Mouse (Mus musculus) heart, embryonic 13.5 days (tissue): ENCODE results near the gene Olfr1137. TPM values are rescaled to one million over a fixed set of nuclear protein-coding genes. Genes with fewer than 3 reads are reported as not detected.

ENCODE experiments used
- ATAC-seq: fragments of 200-750 bp; cut with Nextera tagmentation; 2 replicates; pipeline ENCODE4 v1.8.0; 2017; ENCODE audit warnings: moderate TSS enrichment; ENCODE audit not compliant: insufficient number of reproducible peaks, low FRiP score, low TSS enrichment; ENCODE audit errors: extremely low read depth
- H3K27ac ChIP-seq: fragments of 300-500 bp; sonication (generic); replicated peaks from 2 replicates; pipeline ENCODE4 v1.5.1; 2015; ENCODE audit warnings: moderate library complexity, mild to moderate bottlenecking, inconsistent platforms
- H3K27me3 ChIP-seq: fragments of 300-500 bp; sonication (generic); replicated peaks from 2 replicates; pipeline ENCODE4 v1.6.1; 2015; ENCODE audit warnings: mild to moderate bottlenecking, inconsistent platforms
- H3K36me3 ChIP-seq: fragments of 300-500 bp; sonication (generic); 2 replicates; pipeline ENCODE4 v1.6.1; 2015; ENCODE audit warnings: mild to moderate bottlenecking, inconsistent platforms
- H3K4me1 ChIP-seq: fragments of 300-500 bp; sonication (generic); 2 replicates; pipeline ENCODE4 v1.6.1; 2015; ENCODE audit warnings: inconsistent platforms
- H3K4me2 ChIP-seq: fragments of 300-500 bp; sonication (generic); 2 replicates; pipeline ENCODE4 v1.6.1; 2015; ENCODE audit warnings: inconsistent platforms, mild to moderate bottlenecking, moderate library complexity
- H3K4me3 ChIP-seq: fragments of 300-500 bp; sonication (generic); 2 replicates; pipeline ENCODE4 v1.5.1; 2015; ENCODE audit warnings: moderate library complexity, mild to moderate bottlenecking, inconsistent platforms
- H3K9ac ChIP-seq: fragments of 300-500 bp; sonication (generic); 2 replicates; pipeline ENCODE4 v1.6.1; 2015; ENCODE audit warnings: inconsistent platforms, mild to moderate bottlenecking, moderate library complexity
- H3K9me3 ChIP-seq: fragments of 300-500 bp; sonication (generic); 2 replicates; pipeline ENCODE4 v1.6.1; 2016; ENCODE audit warnings: inconsistent platforms
- WGBS: fragments of 180-500 bp; shearing (Covaris S2); methylation state at CpG from one replicate; pipeline ENCODE4 v1.1.7; 2015; ENCODE audit warnings: mixed read lengths; 5-methylcytosine and 5-hydroxymethylcytosine counted together
- polyA plus RNA-seq: library from polyadenylated mRNA; unstranded; fragments of >200 nt; fragmentation: Nextera tagmentation; extraction: Ambion mirVana; gene quantifications from 2 replicates; pipeline ENCODE4 v1.2.1, GENCODE M21; 2015

Olfr1137 gene
- not detected in 2 replicates for polyA plus RNA-seq

- ATAC-seq, result no peak
- Histone ChIP-seq H3K4me2 (no peak within 1 kb of the TSS), H3K4me3 (no peak within 1 kb of the TSS), H3K9me3 (0 out of 2 replicates have a peak, but pooled peaks cover 3% of the 10 kb centered on the region), H3K36me3 (no peaks in the 10 kb centered on the region), H3K27me3 (no peaks in the 10 kb centered on the region), H3K4me1 (no peaks in the 10 kb centered on the region), H3K27ac (no peak within 1 kb of the TSS), H3K9ac (no peak within 1 kb of the TSS)
Measured at GRCm38 (mm10) chr2:87713079-87713478, at the start of gene Olfr1137. Gene Olfr1137 (minus strand): TSS chr2:87713179.

GRCm38 (mm10) chr2:87753891-87754290, 40.9 kb upstream of the Olfr1137 start, which contains the start of gene Olfr1141:
Gene Olfr1141 (minus strand): TSS chr2:87753991.
- H3K9ac ChIP-seq, result no peak within 1 kb of the TSS
- H3K4me2 ChIP-seq, result no peak within 1 kb of the TSS
- H3K9me3 ChIP-seq, result no peaks in the 10 kb centered on the region
- no peaks in the 10 kb centered on the region for H3K27me3 ChIP-seq
- no peaks in the 10 kb centered on the region for H3K4me1 ChIP-seq
- no peak within 1 kb of the TSS for H3K27ac ChIP-seq
- no peaks in the 10 kb centered on the region for H3K36me3 ChIP-seq
- no peak within 1 kb of the TSS for H3K4me3 ChIP-seq
- ATAC-seq, result no peak
- WGBS, result 71% methylated on average over 1 of the region's 1 CpGs

GRCm38 (mm10) chr2:87743452-87743851, 30.5 kb upstream of the Olfr1137 start, which contains the start of gene Olfr1140:
Gene Olfr1140 (plus strand): TSS chr2:87743752.
- H3K27me3 ChIP-seq, result no peaks in the 10 kb centered on the region
- H3K4me2 ChIP-seq, result no peak within 1 kb of the TSS
- no peak for ATAC-seq
- H3K9me3 ChIP-seq, result no peaks in the 10 kb centered on the region
- H3K36me3 ChIP-seq, result no peaks in the 10 kb centered on the region
- WGBS, result 66% methylated on average over 3 of the region's 3 CpGs
- H3K4me1 ChIP-seq, result no peaks in the 10 kb centered on the region
- H3K9ac ChIP-seq, result no peak within 1 kb of the TSS
- no peak within 1 kb of the TSS for H3K27ac ChIP-seq
- no peak within 1 kb of the TSS for H3K4me3 ChIP-seq

GRCm38 (mm10) chr2:87739878-87740277, 26.9 kb upstream of the Olfr1137 start, which contains the start of gene Olfr1138:
Gene Olfr1138 (minus strand): TSS chr2:87739978.
- no peak within 1 kb of the TSS for H3K4me3 ChIP-seq
- H3K4me1 ChIP-seq, result no peaks in the 10 kb centered on the region
- no peak within 1 kb of the TSS for H3K9ac ChIP-seq
- H3K27me3 ChIP-seq, result no peaks in the 10 kb centered on the region
- no peak within 1 kb of the TSS for H3K4me2 ChIP-seq
- 67% methylated on average over 1 of the region's 1 CpGs for WGBS
- ATAC-seq, result no peak
- no peaks in the 10 kb centered on the region for H3K36me3 ChIP-seq
- H3K9me3 ChIP-seq, result no peaks in the 10 kb centered on the region
- H3K27ac ChIP-seq, result no peak within 1 kb of the TSS

- no peaks in the 10 kb centered on the region for H3K27me3 ChIP-seq
- no peak within 1 kb of the TSS for H3K4me3 ChIP-seq
- no peak for ATAC-seq
- no peak within 1 kb of the TSS for H3K4me2 ChIP-seq
- H3K4me1 ChIP-seq, result no peaks in the 10 kb centered on the region
- H3K27ac ChIP-seq, result no peak within 1 kb of the TSS
- no peaks in the 10 kb centered on the region for H3K36me3 ChIP-seq
- H3K9me3 ChIP-seq, result no peaks in the 10 kb centered on the region
- H3K9ac ChIP-seq, result no peak within 1 kb of the TSS
Measured at GRCm38 (mm10) chr2:87693847-87694246, 19.1 kb downstream of the Olfr1137 start, which contains the start of gene Olfr1136. Gene Olfr1136 (minus strand): TSS chr2:87693947.

- H3K9me3 ChIP-seq, result no peaks in the 10 kb centered on the region
- no peak within 1 kb of the TSS for H3K9ac ChIP-seq
- H3K4me3 ChIP-seq, result no peak within 1 kb of the TSS
- H3K27ac ChIP-seq, result no peak within 1 kb of the TSS
- WGBS, result 9% methylated on average over 1 of the region's 1 CpGs
- no peaks in the 10 kb centered on the region for H3K4me1 ChIP-seq
- H3K36me3 ChIP-seq, result no peaks in the 10 kb centered on the region
- no peak for ATAC-seq
- H3K4me2 ChIP-seq, result no peak within 1 kb of the TSS
- H3K27me3 ChIP-seq, result no peaks in the 10 kb centered on the region
Measured at GRCm38 (mm10) chr2:87673564-87673963, 39.4 kb downstream of the Olfr1137 start, which contains the start of gene Olfr1135. Gene Olfr1135 (minus strand): TSS chr2:87673664.

Other genes starting within 250 kb of the Olfr1137 start
- gene Pramel7, start 216.1 kb downstream of the Olfr1137 start, polyA plus RNA-seq, result not detected in 2 replicates
- not detected in 2 replicates for gene Pramel6, start 206.6 kb downstream of the Olfr1137 start, polyA plus RNA-seq
- gene Olfr153, start 181.4 kb downstream of the Olfr1137 start, polyA plus RNA-seq, result not detected in 2 replicates
- gene Olfr1128, start 167.6 kb downstream of the Olfr1137 start, polyA plus RNA-seq, result not detected in 2 replicates
- not detected in 2 replicates for gene Olfr1129, start 139.3 kb downstream of the Olfr1137 start, polyA plus RNA-seq
- gene Olfr1130, start 107.0 kb downstream of the Olfr1137 start, polyA plus RNA-seq, result not detected in 2 replicates
- gene Olfr1131, start 86.1 kb downstream of the Olfr1137 start, polyA plus RNA-seq, result not detected in 2 replicates
- not detected in 2 replicates for gene Olfr1132, start 75.6 kb downstream of the Olfr1137 start, polyA plus RNA-seq
- not detected in 2 replicates for gene Olfr1133, start 65.8 kb downstream of the Olfr1137 start, polyA plus RNA-seq
- gene Olfr1134, start 54.7 kb downstream of the Olfr1137 start, polyA plus RNA-seq, result not detected in 2 replicates
- not detected in 2 replicates for gene Olfr1135, start 39.5 kb downstream of the Olfr1137 start, polyA plus RNA-seq
- not detected in 2 replicates for gene Olfr1136, start 19.2 kb downstream of the Olfr1137 start, polyA plus RNA-seq
- not detected in 2 replicates for gene Olfr1138, start 26.8 kb upstream of the Olfr1137 start, polyA plus RNA-seq
- gene Olfr1140, start 30.6 kb upstream of the Olfr1137 start, polyA plus RNA-seq, result not detected in 2 replicates
- not detected in 2 replicates for gene Olfr1141, start 40.8 kb upstream of the Olfr1137 start, polyA plus RNA-seq
- not detected in 2 replicates for gene Olfr152, start 66.3 kb upstream of the Olfr1137 start, polyA plus RNA-seq
- not detected in 2 replicates for gene Olfr1143, start 87.4 kb upstream of the Olfr1137 start, polyA plus RNA-seq
- gene Olfr1145, start 96.6 kb upstream of the Olfr1137 start, polyA plus RNA-seq, result not detected in 2 replicates
- not detected in 2 replicates for gene Olfr1148, start 117.4 kb upstream of the Olfr1137 start, polyA plus RNA-seq
- gene Olfr1150-ps1, start 130.8 kb upstream of the Olfr1137 start, polyA plus RNA-seq, result not detected in 2 replicates
- gene Olfr1151, start 142.7 kb upstream of the Olfr1137 start, polyA plus RNA-seq, result not detected in 2 replicates
- not detected in 2 replicates for gene Olfr1152, start 153.3 kb upstream of the Olfr1137 start, polyA plus RNA-seq
- not detected in 2 replicates for gene Olfr1153, start 181.8 kb upstream of the Olfr1137 start, polyA plus RNA-seq
- gene Olfr1154, start 192.0 kb upstream of the Olfr1137 start, polyA plus RNA-seq, result not detected in 2 replicates
- not detected in 2 replicates for gene Olfr1155, start 232.0 kb upstream of the Olfr1137 start, polyA plus RNA-seq
- gene Olfr1156, start 239.9 kb upstream of the Olfr1137 start, polyA plus RNA-seq, result not detected in 2 replicates